Mouse (Mus musculus) spleen, postnatal 36 days (tissue): Measurements from ENCODE around the gene Aspdh.

Experiments
- DNase-seq, 2 experiments: peaks; one replicate each; pipeline ENCODE4 v3.0.0; 2022; ENCODE audit warnings: low spot score in 2 of 2, mixed read lengths in 1 of 2

Aspdh gene

DNA sequence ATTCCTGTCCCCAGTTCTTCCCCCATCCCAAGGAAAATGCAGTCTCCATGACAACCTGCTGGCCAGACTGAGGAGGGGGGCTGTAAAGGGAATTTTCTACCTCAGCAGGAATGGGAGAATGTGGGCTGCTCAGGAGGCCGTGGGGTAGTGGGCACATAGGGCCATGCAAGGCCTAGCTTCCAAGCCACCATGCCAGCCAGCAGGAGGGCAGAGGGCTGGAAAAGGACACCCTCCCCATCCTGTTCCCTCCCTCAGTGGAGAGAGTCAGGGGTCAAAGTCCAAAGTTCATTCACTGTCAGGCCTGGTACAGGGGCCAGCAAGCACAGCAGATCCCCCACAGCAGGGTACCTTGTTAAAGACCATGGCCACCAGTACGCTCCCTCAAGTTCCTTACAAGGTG, at the start of gene Aspdh:
Gene Aspdh, plus strand, starts transcription at position 281 of the 400 bp plus-strand sequence.
- no peak for DNase-seq

- DNase-seq = no peak
Observed at GRCm38 (mm10) chr7:44427666-44428065, 37.5 kb upstream of the Aspdh start.

DNA sequence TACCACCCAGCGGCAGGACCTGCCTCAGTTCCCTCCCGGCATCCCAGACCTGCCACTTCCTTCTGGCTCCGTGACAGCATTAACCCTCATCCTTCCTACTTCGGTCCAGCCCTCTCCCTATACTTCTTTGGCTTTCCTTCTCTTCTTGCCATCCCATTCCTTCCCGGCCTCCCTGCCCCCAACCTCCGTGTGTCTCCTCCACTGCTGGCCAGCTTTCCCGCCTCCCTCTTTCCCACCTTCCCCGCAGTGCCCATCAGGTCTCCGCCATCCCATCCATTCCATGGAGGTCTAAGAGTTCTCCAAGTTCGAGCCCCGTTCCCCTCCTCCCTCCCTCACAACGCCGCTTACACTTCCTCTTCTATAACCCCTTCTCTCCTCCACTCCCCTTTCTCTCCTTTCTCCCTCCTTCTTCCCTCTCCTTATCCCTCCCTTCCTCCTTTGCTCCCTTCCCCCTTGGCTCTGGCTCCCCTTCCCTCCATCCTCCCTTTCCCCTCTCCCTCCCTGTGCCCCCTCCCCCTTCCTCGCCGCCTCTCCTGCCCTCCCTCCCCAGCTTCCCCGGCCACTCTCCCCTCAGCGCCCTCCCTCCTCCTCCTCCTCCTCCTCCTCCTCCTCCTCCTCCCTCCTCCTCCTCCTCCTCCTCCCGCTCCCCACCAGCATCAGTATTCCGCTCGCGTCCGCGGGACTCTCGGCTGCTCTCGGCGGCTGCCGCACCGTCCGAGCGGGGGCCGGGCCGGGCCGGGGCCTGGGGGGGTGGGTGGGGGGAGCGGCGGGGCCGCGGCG, 36.8 kb upstream of the Aspdh start:
- DNase-seq = no peak

- no peak for DNase-seq
Observed at GRCm38 (mm10) chr7:44428968-44429521, 36.1 kb upstream of the Aspdh start, which contains the start of gene Lrrc4b. Gene Lrrc4b, plus strand, starts transcription at chr7:44429018.

GRCm38 (mm10) chr7:44429534-44430488, 35.4 kb upstream of the Aspdh start:
- DNase-seq = no peak

- no peak for DNase-seq
Observed at GRCm38 (mm10) chr7:44432550-44432949, 32.6 kb upstream of the Aspdh start.

DNA sequence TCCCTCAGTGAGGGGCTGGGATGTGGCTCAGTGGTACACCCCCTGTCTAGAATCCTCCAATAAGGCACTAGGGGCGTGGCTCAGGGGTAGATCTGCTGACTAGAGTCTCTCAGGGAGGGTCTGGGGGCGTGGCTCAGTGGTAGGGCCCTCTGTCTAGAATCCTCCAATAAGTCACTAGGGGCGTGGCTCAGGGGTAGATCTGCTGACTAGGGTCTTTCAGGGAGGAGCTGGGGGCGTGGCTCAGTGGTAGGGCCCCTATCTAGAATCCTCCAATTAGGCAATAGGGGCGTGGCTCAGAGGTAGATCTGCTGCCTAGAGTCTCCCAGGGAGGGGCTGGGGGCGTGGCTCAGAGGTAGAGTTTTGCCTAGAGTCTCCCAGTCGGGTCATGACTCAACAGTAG, 31.8 kb upstream of the Aspdh start:
- DNase-seq = no peak

- no peak for DNase-seq
Observed at GRCm38 (mm10) chr7:44434089-44434488, 31.1 kb upstream of the Aspdh start.

- DNase-seq = no peak
Observed at GRCm38 (mm10) chr7:44435796-44436195, 29.4 kb upstream of the Aspdh start.

- no peak for DNase-seq
Observed at GRCm38 (mm10) chr7:44436267-44436666, 28.9 kb upstream of the Aspdh start.

GRCm38 (mm10) chr7:44437188-44437587, 28.0 kb upstream of the Aspdh start:
- no peak for DNase-seq

DNA sequence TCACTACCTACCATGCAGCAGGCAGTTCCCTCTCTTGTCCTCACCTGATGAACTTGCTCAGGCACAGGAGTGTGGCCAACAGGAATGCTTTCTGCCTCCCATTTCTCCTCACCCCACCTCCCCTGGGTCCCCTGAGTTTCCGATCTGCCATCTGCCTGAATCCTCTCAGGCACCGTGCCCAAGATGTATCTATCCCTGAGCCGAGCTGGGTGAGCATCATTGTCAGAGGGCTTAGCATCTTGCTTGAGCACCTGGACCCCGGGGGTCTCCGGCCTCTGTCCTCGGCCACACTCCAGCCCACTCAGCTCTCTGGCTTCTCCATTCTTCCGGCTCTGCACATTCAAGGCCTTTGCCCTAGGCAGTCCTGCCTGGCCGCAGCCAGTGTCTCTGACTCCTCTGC, 27.3 kb upstream of the Aspdh start:
- DNase-seq = no peak

GRCm38 (mm10) chr7:44439696-44440095, 25.5 kb upstream of the Aspdh start:
- no peak for DNase-seq

DNA sequence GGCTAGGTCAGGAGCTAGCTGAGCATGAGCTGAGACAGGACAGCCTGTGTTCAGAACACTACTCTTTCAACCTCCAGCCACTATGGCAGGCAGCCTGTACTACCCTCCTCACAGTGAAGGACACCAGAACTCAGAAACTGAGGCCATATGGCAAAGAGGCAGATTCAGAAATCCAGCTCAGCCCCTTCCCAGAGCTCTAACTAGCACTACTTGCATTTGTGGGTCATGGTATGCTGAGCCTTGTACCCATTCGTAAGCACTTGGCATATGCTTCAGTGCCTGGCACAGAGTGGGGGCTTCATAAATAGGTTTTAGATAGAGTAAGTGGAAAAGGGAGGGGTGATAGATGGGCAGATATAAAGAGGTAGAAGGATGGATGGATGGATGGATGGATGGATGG, 24.7 kb upstream of the Aspdh start:
- no peak for DNase-seq

GRCm38 (mm10) chr7:44441180-44441579, 24.0 kb upstream of the Aspdh start:
- DNase-seq = no peak

DNA sequence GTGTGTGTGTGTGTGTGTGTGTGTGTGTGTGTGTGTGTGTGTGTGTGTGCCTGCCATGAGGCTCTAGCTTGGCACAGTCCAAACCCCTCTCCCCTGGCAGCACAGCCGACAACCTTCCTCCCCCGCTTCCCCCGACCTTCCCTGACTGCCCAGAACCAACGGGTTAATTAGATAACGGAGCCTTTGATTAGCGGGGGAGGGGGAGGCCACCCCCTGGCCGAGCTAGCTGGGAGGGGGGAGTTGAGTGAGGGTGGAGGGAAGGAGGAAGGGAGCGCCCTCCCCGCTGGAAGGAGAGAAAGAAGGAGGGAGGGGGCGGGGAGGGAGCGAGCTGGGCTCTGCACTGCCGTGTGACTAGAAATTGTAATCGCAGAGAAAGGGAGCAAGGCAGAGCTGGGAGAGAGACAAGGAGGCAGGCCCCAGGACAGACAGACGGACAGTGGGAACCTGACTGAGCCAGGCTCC, 23.5 kb upstream of the Aspdh start:
- no peak for DNase-seq

DNA sequence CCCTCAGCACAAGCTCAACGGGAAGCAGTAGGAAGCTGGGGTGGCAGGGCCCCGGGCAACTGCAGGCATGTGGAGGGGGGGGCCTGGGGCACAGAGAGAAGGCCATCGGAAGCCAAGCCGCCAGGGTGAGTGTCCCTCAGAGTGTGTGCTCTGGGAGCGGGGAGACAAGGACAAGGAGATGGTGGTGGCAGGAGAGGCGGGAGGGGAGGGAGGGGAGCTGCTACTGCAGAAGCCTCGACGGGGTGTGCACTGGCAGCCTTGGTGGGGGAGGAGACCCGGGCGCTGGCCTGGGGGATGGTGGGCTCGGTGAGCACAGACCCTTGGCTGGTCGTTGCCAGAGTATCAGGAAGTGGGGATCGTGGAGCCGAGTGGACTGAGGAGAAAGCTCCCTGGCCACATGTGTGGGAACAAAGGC, 22.8 kb upstream of the Aspdh start:
- no peak for DNase-seq

- no peak for DNase-seq
Observed at GRCm38 (mm10) chr7:44443268-44444173, 21.7 kb upstream of the Aspdh start.

- DNase-seq = no peak
Observed at GRCm38 (mm10) chr7:44444886-44445527, 20.2 kb upstream of the Aspdh start.

- DNase-seq = no peak
Observed at GRCm38 (mm10) chr7:44445528-44445923, 19.7 kb upstream of the Aspdh start.
